Mouse (Mus musculus): ENCODE measurements around the gene R3hdm2. TPM values are rescaled to one million over a fixed set of nuclear protein-coding genes. Genes with fewer than 3 reads are reported as not detected.
A peak's percentile ranks its signal among the peaks of the same experiment; 100 is the strongest.

R3hdm2 gene
- polyA plus RNA-seq, 1 experiment from 2014 or later: 36.3 TPM

- peaks cover 39 to 52% of the 10 kb centered on the region in 2 experiments for H3K4me1 ChIP-seq (ENCODE audit: control insufficient read depth in 2 of 2, insufficient read depth in 2 of 2, low read length in 2 of 2)
- no peak overlapping the region for H3K9ac ChIP-seq (ENCODE audit: low read length)
- H3K4me3 ChIP-seq (ENCODE audit: control insufficient read depth in 1 of 2, insufficient read depth in 1 of 2, low read depth in 1 of 2, low read length in 2 of 2): 0 out of 4 replicates have a peak overlapping the region, but pooled peaks of 1 of the 2 experiments have one; percentile 17
- H3K27ac ChIP-seq (replicated peaks in 1 of 2; ENCODE audit: control insufficient read depth in 1 of 2, insufficient read depth in 1 of 2, low read depth in 2 of 2, low read length in 2 of 2): no peak overlapping the region
- H3K36me3 ChIP-seq (ENCODE audit: control insufficient read depth, insufficient read depth, low read length): peaks cover 20% of the 10 kb centered on the region
- WGBS: 20% methylated on average over 13 of the region's 13 CpGs
- no peak for ATAC-seq (ENCODE audit: insufficient number of reproducible peaks, insufficient read depth, low FRiP score, low read depth)
- H3K27me3 ChIP-seq (ENCODE audit: control insufficient read depth, insufficient read depth, low read length): peaks cover 65% of the 10 kb centered on the region
- H3K4me2 ChIP-seq (ENCODE audit: low read length): peak overlapping the region; percentile 96
- H3K9me3 ChIP-seq (ENCODE audit: control insufficient read depth, low read length): no peaks in the 10 kb centered on the region
Measured at GRCm38 (mm10) chr10:127514111-127514698, 134.1 kb downstream of the R3hdm2 start.

GRCm38 (mm10) chr10:127514764-127515163, 134.6 kb downstream of the R3hdm2 start, which contains the start of gene Ndufa4l2:
Gene Ndufa4l2 (plus strand): TSS chr10:127514967.
- 0 out of 2 replicates have a peak within 1 kb of the TSS, but pooled peaks have one; percentile 14 for H3K9ac ChIP-seq (ENCODE audit: low read length)
- peak within 1 kb of the TSS; percentile 96 for H3K4me2 ChIP-seq (ENCODE audit: low read length)
- peaks cover 25% of the 10 kb centered on the region for H3K36me3 ChIP-seq (ENCODE audit: control insufficient read depth, insufficient read depth, low read length)
- no peaks in the 10 kb centered on the region for H3K9me3 ChIP-seq (ENCODE audit: control insufficient read depth, low read length)
- peak within 1 kb of the TSS in 1 of 2 experiments; percentile 17; a peak in 2 of 4 replicates for H3K4me3 ChIP-seq (ENCODE audit: control insufficient read depth in 1 of 2, insufficient read depth in 1 of 2, low read depth in 1 of 2, low read length in 2 of 2)
- ATAC-seq (ENCODE audit: insufficient number of reproducible peaks, insufficient read depth, low FRiP score, low read depth): no peak
- 20% methylated on average over 6 of the region's 6 CpGs for WGBS
- H3K27me3 ChIP-seq (ENCODE audit: control insufficient read depth, insufficient read depth, low read length): peaks cover 60% of the 10 kb centered on the region
- H3K27ac ChIP-seq (replicated peaks in 1 of 2; ENCODE audit: control insufficient read depth in 1 of 2, insufficient read depth in 1 of 2, low read depth in 2 of 2, low read length in 2 of 2): no peak within 1 kb of the TSS
- H3K4me1 ChIP-seq (ENCODE audit: control insufficient read depth in 2 of 2, insufficient read depth in 2 of 2, low read length in 2 of 2): peaks cover 39 to 48% of the 10 kb centered on the region in 2 experiments

- H3K4me2 ChIP-seq (ENCODE audit: low read length): peak overlapping the region; percentile 59
- no peak overlapping the region for H3K27ac ChIP-seq (replicated peaks in 1 of 2; ENCODE audit: control insufficient read depth in 1 of 2, insufficient read depth in 1 of 2, low read depth in 2 of 2, low read length in 2 of 2)
- ATAC-seq (ENCODE audit: insufficient number of reproducible peaks, insufficient read depth, low FRiP score, low read depth): no peak
- peaks cover 39 to 48% of the 10 kb centered on the region in 2 experiments for H3K4me1 ChIP-seq (ENCODE audit: control insufficient read depth in 2 of 2, insufficient read depth in 2 of 2, low read length in 2 of 2)
- peak overlapping the region in 1 of 2 experiments; percentile 13; a peak in 2 of 4 replicates for H3K4me3 ChIP-seq (ENCODE audit: control insufficient read depth in 1 of 2, insufficient read depth in 1 of 2, low read depth in 1 of 2, low read length in 2 of 2)
- no peaks in the 10 kb centered on the region for H3K9me3 ChIP-seq (ENCODE audit: control insufficient read depth, low read length)
- WGBS: 32% methylated on average over 9 of the region's 9 CpGs
- peaks cover 53% of the 10 kb centered on the region for H3K27me3 ChIP-seq (ENCODE audit: control insufficient read depth, insufficient read depth, low read length)
- H3K36me3 ChIP-seq (ENCODE audit: control insufficient read depth, insufficient read depth, low read length): peaks cover 31% of the 10 kb centered on the region
- H3K9ac ChIP-seq (ENCODE audit: low read length): 0 out of 2 replicates have a peak overlapping the region, but pooled peaks have one; percentile 69
Measured at GRCm38 (mm10) chr10:127515271-127515982, 135.3 kb downstream of the R3hdm2 start.

- peaks cover 36% of the 10 kb centered on the region for H3K36me3 ChIP-seq (ENCODE audit: control insufficient read depth, insufficient read depth, low read length)
- peaks cover 39 to 51% of the 10 kb centered on the region in 2 experiments for H3K4me1 ChIP-seq (ENCODE audit: control insufficient read depth in 2 of 2, insufficient read depth in 2 of 2, low read length in 2 of 2)
- 29% methylated on average over 8 of the region's 8 CpGs for WGBS
- H3K9ac ChIP-seq (ENCODE audit: low read length): peak overlapping the region; percentile 69
- H3K4me2 ChIP-seq (ENCODE audit: low read length): peak overlapping the region; percentile 59
- H3K4me3 ChIP-seq (ENCODE audit: control insufficient read depth in 1 of 2, insufficient read depth in 1 of 2, low read depth in 1 of 2, low read length in 2 of 2): peak overlapping the region in 1 of 2 experiments; percentile 6; a peak in 2 of 4 replicates
- ATAC-seq (ENCODE audit: insufficient number of reproducible peaks, insufficient read depth, low FRiP score, low read depth): no peak
- peak overlapping the region; percentile 10 to 27; a peak in 1 of 4 replicates for H3K27ac ChIP-seq (replicated peaks in 1 of 2; ENCODE audit: control insufficient read depth in 1 of 2, insufficient read depth in 1 of 2, low read depth in 2 of 2, low read length in 2 of 2)
- no peaks in the 10 kb centered on the region for H3K9me3 ChIP-seq (ENCODE audit: control insufficient read depth, low read length)
- H3K27me3 ChIP-seq (ENCODE audit: control insufficient read depth, insufficient read depth, low read length): peaks cover 47% of the 10 kb centered on the region
Measured at GRCm38 (mm10) chr10:127515983-127516459, 135.9 kb downstream of the R3hdm2 start.

GRCm38 (mm10) chr10:127516576-127517260, 136.6 kb downstream of the R3hdm2 start:
- peak overlapping the region; percentile 6 to 22; a peak in 3 of 4 replicates for H3K4me3 ChIP-seq (ENCODE audit: control insufficient read depth in 1 of 2, insufficient read depth in 1 of 2, low read depth in 1 of 2, low read length in 2 of 2)
- H3K27me3 ChIP-seq (ENCODE audit: control insufficient read depth, insufficient read depth, low read length): peaks cover 40% of the 10 kb centered on the region
- no peaks in the 10 kb centered on the region for H3K9me3 ChIP-seq (ENCODE audit: control insufficient read depth, low read length)
- H3K9ac ChIP-seq (ENCODE audit: low read length): peak overlapping the region; percentile 69
- H3K36me3 ChIP-seq (ENCODE audit: control insufficient read depth, insufficient read depth, low read length): peaks cover 36% of the 10 kb centered on the region
- H3K4me2 ChIP-seq (ENCODE audit: low read length): peak overlapping the region; percentile 59
- ATAC-seq (ENCODE audit: insufficient number of reproducible peaks, insufficient read depth, low FRiP score, low read depth): peak; percentile 42
- peaks cover 40 to 55% of the 10 kb centered on the region in 2 experiments for H3K4me1 ChIP-seq (ENCODE audit: control insufficient read depth in 2 of 2, insufficient read depth in 2 of 2, low read length in 2 of 2)
- peak overlapping the region in 1 of 2 experiments; percentile 47; a peak in 2 of 4 replicates for H3K27ac ChIP-seq (replicated peaks in 1 of 2; ENCODE audit: control insufficient read depth in 1 of 2, insufficient read depth in 1 of 2, low read depth in 2 of 2, low read length in 2 of 2)
- WGBS: 12% methylated on average over 30 of the region's 30 CpGs

- no peak for ATAC-seq (ENCODE audit: insufficient number of reproducible peaks, insufficient read depth, low FRiP score, low read depth)
- Histone ChIP-seq H3K36me3 (ENCODE audit: control insufficient read depth, insufficient read depth, low read length) (peaks cover 36% of the 10 kb centered on the region), H3K27me3 (ENCODE audit: control insufficient read depth, insufficient read depth, low read length) (peaks cover 30% of the 10 kb centered on the region), H3K4me1 (ENCODE audit: control insufficient read depth in 2 of 2, insufficient read depth in 2 of 2, low read length in 2 of 2) (peaks cover 37 to 48% of the 10 kb centered on the region in 2 experiments), H3K4me3 (ENCODE audit: control insufficient read depth in 1 of 2, insufficient read depth in 1 of 2, low read depth in 1 of 2, low read length in 2 of 2) (no peak overlapping the region), H3K4me2 (ENCODE audit: low read length) (no peak overlapping the region), H3K27ac (replicated peaks in 1 of 2; ENCODE audit: control insufficient read depth in 1 of 2, insufficient read depth in 1 of 2, low read depth in 2 of 2, low read length in 2 of 2) (no peak overlapping the region), H3K9me3 (ENCODE audit: control insufficient read depth, low read length) (no peaks in the 10 kb centered on the region), H3K9ac (ENCODE audit: low read length) (no peak overlapping the region)
- 92% methylated on average over 22 of the region's 22 CpGs for WGBS
Measured at GRCm38 (mm10) chr10:127517941-127518340, 137.8 kb downstream of the R3hdm2 start.

- peaks cover 25% of the 10 kb centered on the region for H3K27me3 ChIP-seq (ENCODE audit: control insufficient read depth, insufficient read depth, low read length)
- H3K27ac ChIP-seq (replicated peaks in 1 of 2; ENCODE audit: control insufficient read depth in 1 of 2, insufficient read depth in 1 of 2, low read depth in 2 of 2, low read length in 2 of 2): no peak overlapping the region
- ATAC-seq (ENCODE audit: insufficient number of reproducible peaks, insufficient read depth, low FRiP score, low read depth): no peak
Measured at GRCm38 (mm10) chr10:127519041-127519701, 139.0 kb downstream of the R3hdm2 start.

More at GRCm38 (mm10) chr10:127519041-127519701, 139.0 kb downstream of the R3hdm2 start:
- Histone ChIP-seq H3K4me3 (ENCODE audit: control insufficient read depth in 1 of 2, insufficient read depth in 1 of 2, low read depth in 1 of 2, low read length in 2 of 2) (no peak overlapping the region), H3K9ac (ENCODE audit: low read length) (no peak overlapping the region), H3K9me3 (ENCODE audit: control insufficient read depth, low read length) (no peaks in the 10 kb centered on the region), H3K36me3 (ENCODE audit: control insufficient read depth, insufficient read depth, low read length) (peaks cover 36% of the 10 kb centered on the region), H3K4me2 (ENCODE audit: low read length) (no peak overlapping the region), H3K4me1 (ENCODE audit: control insufficient read depth in 2 of 2, insufficient read depth in 2 of 2, low read length in 2 of 2) (peaks cover 27 to 36% of the 10 kb centered on the region in 2 experiments)
- 95% methylated on average over 26 of the region's 26 CpGs for WGBS

Measured in heart, embryonic 14.5 days (tissue).